Mouse (Mus musculus) heart, embryonic 12.5 days (tissue): ENCODE data around the gene Iqcn. TPM values are rescaled to one million over a fixed set of nuclear protein-coding genes. Genes with fewer than 3 reads are reported as not detected.

Experiments
- ATAC-seq: fragments of 200-750 bp; cut with Nextera tagmentation; 2 replicates; pipeline ENCODE4 v1.8.0; 2017; ENCODE audit warnings: moderate TSS enrichment, moderate library complexity; ENCODE audit not compliant: insufficient number of reproducible peaks, low FRiP score
- H3K27ac ChIP-seq: fragments of 300-500 bp; sonication (generic); 2 replicates; pipeline ENCODE4 v1.5.1; 2016; ENCODE audit warnings: mild to moderate bottlenecking, moderate library complexity; ENCODE audit not compliant: poor library complexity, severe bottlenecking
- H3K27me3 ChIP-seq: fragments of 300-500 bp; sonication (generic); replicated peaks from 2 replicates; pipeline ENCODE4 v1.6.1; 2016; ENCODE audit warnings: mild to moderate bottlenecking, moderate library complexity
- H3K36me3 ChIP-seq: fragments of 300-500 bp; sonication (generic); 2 replicates; pipeline ENCODE4 v1.6.1; 2016; ENCODE audit warnings: mild to moderate bottlenecking, moderate library complexity
- H3K4me1 ChIP-seq: fragments of 300-500 bp; sonication (generic); replicated peaks from 2 replicates; pipeline ENCODE4 v1.6.1; 2016; ENCODE audit warnings: mild to moderate bottlenecking
- H3K4me2 ChIP-seq: fragments of 300-500 bp; sonication (generic); 2 replicates; pipeline ENCODE4 v1.6.1; 2016; ENCODE audit warnings: mild to moderate bottlenecking, moderate library complexity
- H3K4me3 ChIP-seq: fragments of 300-500 bp; sonication (generic); 2 replicates; pipeline ENCODE4 v1.5.1; 2016; ENCODE audit warnings: mild to moderate bottlenecking
- H3K9ac ChIP-seq: fragments of 300-500 bp; sonication (generic); 2 replicates; pipeline ENCODE4 v1.6.1; 2016; ENCODE audit warnings: mild to moderate bottlenecking, moderate library complexity
- H3K9me3 ChIP-seq: fragments of 300-500 bp; sonication (generic); replicated peaks from 2 replicates; pipeline ENCODE4 v1.6.1; 2016; ENCODE audit warnings: mild to moderate bottlenecking, moderate library complexity
- WGBS: fragments of 180-500 bp; shearing (Covaris S2); methylation state at CpG from one replicate; pipeline ENCODE4 v1.1.7; 2016; 5-methylcytosine and 5-hydroxymethylcytosine counted together
- polyA plus RNA-seq: library from polyadenylated mRNA; unstranded; fragments of >200 nt; fragmentation: Nextera tagmentation; extraction: Ambion mirVana; gene quantifications from 2 replicates; pipeline ENCODE4 v1.2.1, GENCODE M21; 2016

Gene Iqcn
- polyA plus RNA-seq, 1 experiment from 2014 or later: 0.06 TPM

DNA sequence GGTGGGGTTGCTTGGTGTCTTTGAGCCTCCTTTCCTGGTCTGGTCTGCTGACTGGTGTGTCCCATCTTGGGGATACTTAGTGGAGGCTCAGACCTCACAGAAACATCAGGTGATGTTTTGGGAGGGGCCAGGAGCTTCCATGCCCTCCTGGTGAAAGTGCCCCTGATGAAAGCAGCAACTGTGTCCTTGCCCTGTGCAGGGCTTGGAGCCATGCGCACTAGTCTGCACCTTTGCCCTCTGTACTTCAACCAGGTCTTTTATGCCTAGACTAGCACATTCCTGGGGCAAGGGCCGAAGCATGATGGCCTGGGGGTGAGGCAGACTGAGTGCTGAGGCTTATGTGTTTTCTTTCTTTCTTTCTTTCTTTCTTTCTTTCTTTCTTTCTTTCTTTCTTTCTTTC, 37.7 kb upstream of the Iqcn start:
- no peaks in the 10 kb centered on the region for H3K27me3 ChIP-seq
- H3K9me3 ChIP-seq: 0 out of 2 replicates have a peak, but pooled peaks cover 5% of the 10 kb centered on the region
- 71% methylated on average over 2 of the region's 2 CpGs for WGBS
- H3K27ac ChIP-seq: no peak overlapping the region
- no peak for ATAC-seq
- no peaks in the 10 kb centered on the region for H3K36me3 ChIP-seq
- H3K4me2 ChIP-seq: no peak overlapping the region
- no peak overlapping the region for H3K9ac ChIP-seq
- H3K4me1 ChIP-seq: peaks cover under 1% of the 10 kb centered on the region; the same call in 1 of the 2 replicates
- H3K4me3 ChIP-seq: no peak overlapping the region

DNA sequence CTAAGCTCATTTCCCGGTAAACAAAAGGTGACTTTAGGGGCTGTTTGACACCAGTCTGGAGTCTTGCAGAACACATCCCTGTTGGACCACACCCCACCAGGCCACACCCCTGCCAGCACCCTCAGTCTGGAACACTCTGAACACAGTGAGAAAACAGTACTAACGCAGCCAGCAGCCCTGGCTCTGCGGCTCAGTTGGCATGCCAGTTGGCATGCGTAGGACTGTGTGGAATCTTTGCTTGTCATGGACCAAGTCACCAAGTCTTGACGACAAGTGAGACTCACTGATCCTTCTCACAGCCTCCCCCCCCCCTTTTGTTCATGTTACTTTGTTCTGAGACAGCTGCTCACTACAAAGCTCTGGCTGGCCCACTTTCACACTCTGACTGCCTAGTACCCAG, 36.2 kb upstream of the Iqcn start:
- Histone ChIP-seq H3K27me3 (no peaks in the 10 kb centered on the region), H3K4me1 (no peaks in the 10 kb centered on the region), H3K27ac (no peak overlapping the region), H3K36me3 (no peaks in the 10 kb centered on the region), H3K4me3 (no peak overlapping the region), H3K9me3 (0 out of 2 replicates have a peak, but pooled peaks cover 5% of the 10 kb centered on the region), H3K9ac (no peak overlapping the region), H3K4me2 (no peak overlapping the region)
- no peak; the same call in 1 of the 2 replicates for ATAC-seq
- WGBS: 66% methylated on average over 5 of the region's 5 CpGs

DNA sequence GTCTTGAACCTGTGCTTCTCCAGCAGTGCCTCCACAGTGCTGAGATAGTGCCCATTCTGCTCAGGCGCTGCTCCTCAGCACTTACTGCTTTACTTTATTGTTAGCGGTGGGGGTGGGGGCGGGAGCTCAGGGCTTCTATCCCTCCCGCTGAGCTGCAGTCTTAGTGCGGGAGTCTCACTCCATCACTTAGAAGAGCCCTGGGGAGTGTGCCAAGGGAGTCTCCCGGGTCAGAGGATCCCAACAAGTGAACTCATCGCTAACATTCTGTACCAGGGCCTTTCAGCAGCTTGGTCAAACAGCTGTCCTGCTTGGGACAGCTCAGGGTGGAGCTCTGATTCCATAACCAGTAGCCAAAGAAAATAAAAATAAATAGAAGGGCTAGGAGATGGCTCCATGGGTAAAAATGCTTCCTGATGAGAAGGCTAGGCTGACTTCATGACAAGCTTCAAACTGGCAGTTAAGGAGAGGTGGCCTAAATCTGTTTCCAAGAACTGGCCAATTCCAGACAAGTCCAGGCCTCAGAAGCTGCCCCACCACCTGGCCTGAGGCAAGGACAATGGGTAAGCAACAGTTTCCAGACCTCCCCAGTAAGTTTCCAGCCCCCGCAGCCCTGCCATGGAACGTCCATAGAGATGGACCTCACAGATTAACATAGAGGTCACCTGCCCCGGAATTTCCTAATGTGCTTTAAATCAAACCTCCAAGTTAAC, 31.5 kb upstream of the Iqcn start:
- Histone ChIP-seq H3K9ac (no peak overlapping the region), H3K4me3 (no peak overlapping the region), H3K27me3 (no peaks in the 10 kb centered on the region), H3K4me1 (peaks cover 21% of the 10 kb centered on the region), H3K4me2 (no peak overlapping the region), H3K27ac (0 out of 2 replicates have a peak overlapping the region, but pooled peaks have one; percentile 8), H3K9me3 (0 out of 2 replicates have a peak, but pooled peaks cover 5% of the 10 kb centered on the region), H3K36me3 (peaks cover 5% of the 10 kb centered on the region; the same call in 1 of the 2 replicates)
- no peak for ATAC-seq
- 60% methylated on average over 10 of the region's 10 CpGs for WGBS

DNA sequence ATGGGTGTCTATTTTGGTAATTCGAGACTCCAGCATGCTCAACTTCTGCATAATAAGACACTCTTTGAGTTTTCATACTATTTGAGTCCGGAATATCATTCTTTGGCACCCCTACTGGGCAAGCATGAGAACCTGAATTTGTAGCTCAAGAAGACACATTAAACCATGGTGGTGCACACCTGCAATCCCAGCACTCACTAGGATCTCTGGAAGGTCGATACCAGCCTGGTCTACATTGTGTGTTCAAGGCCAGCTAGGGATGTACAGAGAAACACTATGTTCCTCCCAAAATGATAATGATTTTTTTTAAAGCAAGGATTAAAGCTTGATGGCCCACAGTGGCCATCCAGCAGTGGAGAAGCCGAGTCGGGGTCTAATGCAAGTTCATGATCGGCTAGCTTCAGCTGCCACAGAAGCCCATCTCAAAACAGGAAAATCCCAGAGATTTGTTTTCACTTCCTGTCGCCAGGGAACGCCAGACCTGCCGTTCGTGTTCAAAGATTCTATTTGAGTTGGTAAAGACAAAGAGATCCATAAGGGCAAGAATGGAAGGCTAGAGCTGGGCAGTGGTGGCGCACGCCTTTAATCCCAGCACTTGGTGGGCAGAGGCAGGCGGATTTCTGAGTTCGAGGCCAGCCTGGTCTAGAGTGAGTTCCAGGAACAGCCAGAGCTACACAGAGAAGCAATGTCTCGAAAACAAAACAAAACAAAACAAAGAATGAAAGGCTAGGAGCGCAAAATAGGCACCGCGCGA, 30.8 kb upstream of the Iqcn start:
- no peaks in the 10 kb centered on the region for H3K27me3 ChIP-seq
- peaks cover 21% of the 10 kb centered on the region for H3K4me1 ChIP-seq
- peak; percentile 1; the same call in 1 of the 2 replicates for ATAC-seq
- H3K27ac ChIP-seq: peak overlapping the region; percentile 55
- peak overlapping the region; percentile 66 for H3K9ac ChIP-seq
- H3K36me3 ChIP-seq: peaks cover 9% of the 10 kb centered on the region
- 37% methylated on average over 19 of the region's 19 CpGs for WGBS
- peak overlapping the region; percentile 75 for H3K4me3 ChIP-seq
- H3K9me3 ChIP-seq: 0 out of 2 replicates have a peak, but pooled peaks cover 5% of the 10 kb centered on the region
- peak overlapping the region; percentile 64 for H3K4me2 ChIP-seq

DNA sequence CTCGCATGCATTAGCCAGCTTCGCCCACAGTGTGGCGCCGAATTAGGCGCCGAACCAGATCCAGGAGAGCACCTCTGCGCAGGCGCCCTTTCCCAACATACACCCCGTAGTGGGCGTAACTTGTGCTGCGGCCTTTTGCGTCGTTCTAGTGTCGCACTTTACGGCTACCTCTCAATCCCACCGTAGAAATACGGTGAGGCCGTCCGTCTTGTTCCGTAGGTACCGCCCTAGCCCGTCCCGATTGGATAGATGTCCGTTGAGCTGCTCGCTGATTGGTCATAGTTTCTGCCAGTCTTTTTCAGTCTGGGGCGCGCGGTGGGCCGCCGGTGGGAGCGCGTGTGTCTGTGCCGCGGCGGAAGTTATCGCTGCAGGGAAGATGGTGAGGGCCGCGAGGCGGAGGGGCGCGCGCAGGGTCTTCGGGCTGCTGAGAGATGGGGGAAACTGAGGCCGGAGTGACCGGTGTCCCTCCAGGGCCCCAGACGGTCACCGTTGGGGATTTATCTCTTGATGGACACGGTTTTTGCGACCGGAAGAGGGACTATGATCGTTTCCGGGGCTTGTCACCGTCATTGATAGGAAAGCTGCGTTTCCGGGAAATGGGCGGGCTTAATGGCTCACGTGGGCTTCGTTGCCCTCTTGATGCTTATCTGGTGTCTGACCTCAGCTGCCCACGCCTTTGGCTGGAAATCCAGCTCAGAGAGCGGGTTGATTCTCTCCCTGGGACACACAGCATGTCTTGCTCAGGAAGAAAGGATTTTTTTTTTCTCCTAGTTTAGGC, 30.0 kb upstream of the Iqcn start, which contains the start of gene Lsm4:
Gene Lsm4, plus strand, starts transcription at position 170 of the 778 bp plus-strand sequence.
- peaks cover 21% of the 10 kb centered on the region for H3K4me1 ChIP-seq
- no peaks in the 10 kb centered on the region for H3K9me3 ChIP-seq
- peaks cover 16% of the 10 kb centered on the region for H3K36me3 ChIP-seq
- H3K4me2 ChIP-seq: peak within 1 kb of the TSS; percentile 75
- peak within 1 kb of the TSS; percentile 75 for H3K4me3 ChIP-seq
- under 1% methylated on average over 60 of the region's 60 CpGs for WGBS
- H3K9ac ChIP-seq: peak within 1 kb of the TSS; percentile 79
- H3K27ac ChIP-seq: peak within 1 kb of the TSS; percentile 95
- ATAC-seq: peak; percentile 97
- no peaks in the 10 kb centered on the region for H3K27me3 ChIP-seq

DNA sequence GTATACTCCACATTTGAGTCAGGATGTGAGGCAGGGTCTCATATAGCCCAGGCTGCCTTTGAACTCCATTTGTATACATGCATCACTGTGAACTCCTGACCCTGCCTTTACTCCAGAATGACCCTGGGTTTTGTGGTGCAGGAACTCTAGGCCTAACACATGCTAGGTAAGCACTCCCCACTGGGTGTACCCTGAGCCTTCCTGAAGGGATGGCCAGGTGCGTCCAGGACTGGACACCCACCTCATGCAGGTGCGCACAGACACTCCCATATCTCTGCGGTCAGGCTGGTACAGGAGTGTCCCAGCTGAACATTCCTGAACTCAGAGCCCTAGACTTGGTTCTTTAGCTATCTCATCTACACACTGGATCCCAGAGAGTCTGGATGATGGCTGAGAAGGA, 29.1 kb upstream of the Iqcn start:
- peak overlapping the region; percentile 75 for H3K4me3 ChIP-seq
- peak overlapping the region; percentile 79 for H3K9ac ChIP-seq
- no peak for ATAC-seq
- H3K4me1 ChIP-seq: peaks cover 21% of the 10 kb centered on the region
- WGBS: 85% methylated on average over 3 of the region's 3 CpGs
- no peaks in the 10 kb centered on the region for H3K27me3 ChIP-seq
- peak overlapping the region; percentile 75 for H3K4me2 ChIP-seq
- no peaks in the 10 kb centered on the region for H3K9me3 ChIP-seq
- peak overlapping the region; percentile 95 for H3K27ac ChIP-seq
- peaks cover 25% of the 10 kb centered on the region for H3K36me3 ChIP-seq

DNA sequence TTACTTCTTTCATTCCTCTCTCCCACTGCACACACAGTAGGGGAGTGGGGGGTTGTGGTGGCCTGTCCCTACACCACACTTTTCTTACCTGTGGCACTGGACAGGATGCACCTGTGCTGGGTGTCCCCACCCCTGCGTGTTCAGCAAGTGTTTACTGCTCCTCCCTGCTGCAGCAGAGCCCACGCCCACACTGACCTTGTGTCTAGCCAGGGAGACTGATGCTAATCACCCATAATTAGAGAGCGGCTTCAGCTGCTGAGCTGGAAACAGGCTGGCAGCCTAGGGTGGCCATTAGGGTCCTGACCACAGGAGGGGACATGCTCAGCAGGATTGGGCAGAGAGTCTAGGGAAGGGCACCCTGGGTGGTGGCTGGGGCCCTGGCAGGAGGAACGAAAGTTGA, 28.5 kb upstream of the Iqcn start:
- Histone ChIP-seq H3K4me2 (peak overlapping the region; percentile 75), H3K27ac (no peak overlapping the region), H3K36me3 (peaks cover 31% of the 10 kb centered on the region), H3K9me3 (no peaks in the 10 kb centered on the region), H3K27me3 (no peaks in the 10 kb centered on the region), H3K4me1 (peaks cover 21% of the 10 kb centered on the region), H3K9ac (peak overlapping the region; percentile 79; the same call in 1 of the 2 replicates), H3K4me3 (no peak overlapping the region)
- WGBS: 80% methylated on average over 4 of the region's 4 CpGs
- ATAC-seq: no peak

DNA sequence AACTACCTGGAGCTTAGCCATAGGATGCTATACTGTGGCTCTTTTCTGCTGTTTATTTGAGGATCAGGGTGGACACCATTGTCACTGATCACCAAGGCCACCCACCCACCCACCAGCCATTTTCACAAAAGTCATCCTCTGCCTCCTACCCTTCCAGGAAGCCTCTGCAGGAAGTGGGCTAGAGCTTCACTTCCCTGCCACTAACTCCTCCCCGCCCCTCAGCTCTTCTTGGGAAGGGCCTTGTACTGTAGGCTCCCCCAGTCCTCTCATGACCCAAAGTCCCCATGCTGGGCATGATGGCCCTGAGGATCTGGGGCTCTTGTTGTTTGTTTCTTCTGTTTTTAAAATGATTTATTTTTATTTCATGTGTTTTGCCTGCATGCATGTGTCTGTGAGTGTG, 27.9 kb upstream of the Iqcn start:
- ATAC-seq: no peak
- H3K4me2 ChIP-seq: no peak overlapping the region; the same call in 1 of the 2 replicates
- no peaks in the 10 kb centered on the region for H3K27me3 ChIP-seq
- H3K27ac ChIP-seq: no peak overlapping the region
- H3K4me1 ChIP-seq: peaks cover 21% of the 10 kb centered on the region
- 0 out of 2 replicates have a peak overlapping the region, but pooled peaks have one; percentile 3 for H3K9ac ChIP-seq
- WGBS: 86% methylated on average over 1 of the region's 1 CpGs
- H3K4me3 ChIP-seq: no peak overlapping the region
- H3K9me3 ChIP-seq: no peaks in the 10 kb centered on the region
- peaks cover 35% of the 10 kb centered on the region for H3K36me3 ChIP-seq

DNA sequence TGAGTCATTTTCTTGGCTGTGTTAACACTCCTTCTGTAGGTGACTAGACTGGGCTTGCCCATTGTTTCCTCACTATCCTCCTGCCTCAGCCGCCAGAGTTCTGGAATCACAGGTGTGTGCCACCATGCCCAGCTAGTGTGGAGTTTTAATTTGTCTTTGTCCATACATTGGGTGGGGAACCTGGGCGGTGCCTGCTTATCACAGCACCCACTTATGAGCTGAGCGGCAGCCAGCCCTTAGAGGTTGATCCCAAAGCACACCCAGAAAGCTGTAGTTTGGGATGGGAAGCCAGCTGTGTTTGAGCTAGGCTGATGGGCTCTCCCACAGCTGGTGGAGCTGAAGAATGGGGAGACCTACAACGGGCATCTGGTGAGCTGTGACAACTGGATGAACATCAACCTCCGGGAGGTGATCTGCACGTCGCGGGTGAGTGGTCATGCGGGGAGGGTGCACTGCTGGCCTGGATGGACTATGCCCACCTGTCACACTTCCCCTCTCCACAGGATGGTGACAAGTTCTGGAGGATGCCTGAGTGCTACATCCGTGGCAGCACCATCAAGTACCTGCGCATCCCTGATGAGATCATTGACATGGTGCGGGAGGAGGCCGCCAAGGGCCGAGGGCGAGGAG, 25.7 kb upstream of the Iqcn start:
- no peak for ATAC-seq
- Histone ChIP-seq H3K9ac (no peak overlapping the region), H3K27ac (no peak overlapping the region), H3K9me3 (no peaks in the 10 kb centered on the region), H3K36me3 (peaks cover 35% of the 10 kb centered on the region), H3K4me2 (no peak overlapping the region), H3K4me1 (peaks cover 29% of the 10 kb centered on the region), H3K27me3 (no peaks in the 10 kb centered on the region), H3K4me3 (no peak overlapping the region)
- 92% methylated on average over 15 of the region's 15 CpGs for WGBS

DNA sequence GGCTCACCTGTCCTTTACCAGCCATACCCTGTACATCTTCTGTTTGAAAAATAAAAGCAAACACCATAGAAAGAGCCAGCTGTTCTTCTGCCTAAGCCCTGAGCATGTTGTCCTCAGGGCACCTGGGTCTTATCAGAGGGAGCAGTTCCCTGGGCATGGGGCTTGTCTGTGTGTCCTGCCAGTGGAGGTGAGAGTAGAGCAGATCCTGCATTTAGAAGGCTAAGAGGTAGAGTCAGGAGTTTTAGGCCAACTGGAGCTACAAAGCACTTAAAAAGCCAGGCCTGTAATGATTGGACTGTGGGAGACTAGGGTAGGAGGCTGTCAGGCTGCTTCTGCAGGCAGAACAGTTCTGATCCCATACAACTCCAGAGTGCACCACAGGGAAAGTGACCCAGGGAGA, 24.6 kb upstream of the Iqcn start:
- peaks cover 32% of the 10 kb centered on the region for H3K4me1 ChIP-seq
- no peaks in the 10 kb centered on the region for H3K9me3 ChIP-seq
- no peak overlapping the region for H3K4me2 ChIP-seq
- H3K36me3 ChIP-seq: peaks cover 35% of the 10 kb centered on the region
- no peak overlapping the region for H3K4me3 ChIP-seq
- no peak overlapping the region for H3K9ac ChIP-seq
- no peaks in the 10 kb centered on the region for H3K27me3 ChIP-seq
- no peak overlapping the region for H3K27ac ChIP-seq
- ATAC-seq: no peak
